Mouse (Mus musculus): ENCODE measurements around the gene 2900026A02Rik. TPM values are rescaled to one million over a fixed set of nuclear protein-coding genes. Genes with fewer than 3 reads are reported as not detected.

2900026A02Rik gene
- polyA plus RNA-seq, 1 experiment from 2014 or later = 2.2 TPM

GRCm38 (mm10) chr5:113225686-113226435 lies 4.8 kb upstream of the 2900026A02Rik start:
- DNase-seq (ENCODE audit: low spot score) = no peak
- no peak overlapping the region for H3K4me3 ChIP-seq (ENCODE audit: low read depth, low read length)
- peaks cover 8% of the 10 kb centered on the region; the same call in 1 of the 2 replicates for H3K4me1 ChIP-seq (replicated peaks; ENCODE audit: control insufficient read depth, insufficient read depth, low read length)
- H3K9ac ChIP-seq (ENCODE audit: low read depth, low read length) = no peak overlapping the region
- no peak for ATAC-seq (replicated peaks; ENCODE audit: low FRiP score)
- peaks cover 7% of the 10 kb centered on the region; the same call in 1 of the 2 replicates for H3K27me3 ChIP-seq (replicated peaks; ENCODE audit: control insufficient read depth, insufficient read depth, low read length)
- H3K27ac ChIP-seq (ENCODE audit: low read depth, low read length) = no peak overlapping the region; the same call in 1 of the 2 replicates
- H3K4me2 ChIP-seq = peak overlapping the region; percentile 41
- WGBS = 16% methylated on average over 25 of the region's 25 CpGs
- no peaks in the 10 kb centered on the region for H3K9me3 ChIP-seq (ENCODE audit: control insufficient read depth, low read length)
- no peaks in the 10 kb centered on the region for H3K36me3 ChIP-seq (ENCODE audit: control insufficient read depth, insufficient read depth, low read length)

DNA sequence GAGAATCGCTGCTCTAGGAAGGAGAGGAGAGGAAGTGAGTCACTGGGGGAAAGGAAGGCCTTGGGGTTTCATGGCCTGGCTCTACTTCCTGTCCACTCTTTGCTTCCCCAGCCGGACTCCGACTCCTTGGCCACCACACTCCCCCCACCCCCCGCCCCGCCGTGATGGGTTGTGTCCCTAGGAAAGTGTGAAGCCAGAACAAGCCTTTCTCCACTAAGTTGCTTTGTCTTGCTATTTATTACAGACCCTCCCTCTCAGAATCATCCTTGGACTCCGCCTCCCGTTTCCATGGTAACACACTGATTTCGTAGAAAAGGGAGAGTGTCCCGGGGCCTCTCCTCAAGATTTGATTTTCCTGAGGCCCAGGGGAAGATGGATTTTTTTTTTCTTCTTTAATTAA lies 4.2 kb upstream of the 2900026A02Rik start:
- peaks cover 12% of the 10 kb centered on the region for H3K27me3 ChIP-seq (replicated peaks; ENCODE audit: control insufficient read depth, insufficient read depth, low read length)
- no peak overlapping the region for H3K27ac ChIP-seq (ENCODE audit: low read depth, low read length)
- peaks cover 12% of the 10 kb centered on the region for H3K4me1 ChIP-seq (replicated peaks; ENCODE audit: control insufficient read depth, insufficient read depth, low read length)
- no peak overlapping the region for H3K4me2 ChIP-seq
- H3K9ac ChIP-seq (ENCODE audit: low read depth, low read length) = no peak overlapping the region
- ATAC-seq (replicated peaks; ENCODE audit: low FRiP score) (no peak), DNase-seq (ENCODE audit: low spot score) (no peak)
- WGBS = 18% methylated on average over 10 of the region's 10 CpGs
- no peaks in the 10 kb centered on the region for H3K9me3 ChIP-seq (ENCODE audit: control insufficient read depth, low read length)
- no peaks in the 10 kb centered on the region for H3K36me3 ChIP-seq (ENCODE audit: control insufficient read depth, insufficient read depth, low read length)
- H3K4me3 ChIP-seq (ENCODE audit: low read depth, low read length) = no peak overlapping the region

GRCm38 (mm10) chr5:113223888-113224287 lies 2.9 kb upstream of the 2900026A02Rik start:
- H3K9me3 ChIP-seq (ENCODE audit: control insufficient read depth, low read length) = no peaks in the 10 kb centered on the region
- no peak overlapping the region for H3K27ac ChIP-seq (ENCODE audit: low read depth, low read length)

GRCm38 (mm10) chr5:113220383-113221146 lies 471 bp downstream of the 2900026A02Rik start:
- peak overlapping the region; percentile 77 for H3K27ac ChIP-seq (ENCODE audit: low read depth, low read length)
- WGBS = 4% methylated on average over 64 of the region's 64 CpGs
- peak overlapping the region; percentile 60 for H3K9ac ChIP-seq (ENCODE audit: low read depth, low read length)
- peaks cover 16% of the 10 kb centered on the region for H3K27me3 ChIP-seq (replicated peaks; ENCODE audit: control insufficient read depth, insufficient read depth, low read length)
- H3K4me3 ChIP-seq (ENCODE audit: low read depth, low read length) = peak overlapping the region; percentile 68
- H3K36me3 ChIP-seq (ENCODE audit: control insufficient read depth, insufficient read depth, low read length) = no peaks in the 10 kb centered on the region
- H3K4me1 ChIP-seq (replicated peaks; ENCODE audit: control insufficient read depth, insufficient read depth, low read length) = peaks cover 15% of the 10 kb centered on the region
- no peaks in the 10 kb centered on the region for H3K9me3 ChIP-seq (ENCODE audit: control insufficient read depth, low read length)
- ATAC-seq (replicated peaks; ENCODE audit: low FRiP score) = peak; percentile 50
- peak overlapping the region; percentile 98 for H3K4me2 ChIP-seq
- DNase-seq (ENCODE audit: low spot score) = peak; percentile 61

More at GRCm38 (mm10) chr5:113223888-113224287, 2.9 kb upstream of the 2900026A02Rik start:
- Histone ChIP-seq H3K4me3 (ENCODE audit: low read depth, low read length) (no peak overlapping the region), H3K9ac (ENCODE audit: low read depth, low read length) (no peak overlapping the region), H3K4me2 (no peak overlapping the region), H3K4me1 (replicated peaks; ENCODE audit: control insufficient read depth, insufficient read depth, low read length) (peaks cover 19% of the 10 kb centered on the region), H3K27me3 (replicated peaks; ENCODE audit: control insufficient read depth, insufficient read depth, low read length) (peaks cover 19% of the 10 kb centered on the region), H3K36me3 (ENCODE audit: control insufficient read depth, insufficient read depth, low read length) (no peaks in the 10 kb centered on the region)
- no peak for ATAC-seq (replicated peaks; ENCODE audit: low FRiP score)
- 43% methylated on average over 4 of the region's 4 CpGs for WGBS
- DNase-seq (ENCODE audit: low spot score) = no peak

DNA sequence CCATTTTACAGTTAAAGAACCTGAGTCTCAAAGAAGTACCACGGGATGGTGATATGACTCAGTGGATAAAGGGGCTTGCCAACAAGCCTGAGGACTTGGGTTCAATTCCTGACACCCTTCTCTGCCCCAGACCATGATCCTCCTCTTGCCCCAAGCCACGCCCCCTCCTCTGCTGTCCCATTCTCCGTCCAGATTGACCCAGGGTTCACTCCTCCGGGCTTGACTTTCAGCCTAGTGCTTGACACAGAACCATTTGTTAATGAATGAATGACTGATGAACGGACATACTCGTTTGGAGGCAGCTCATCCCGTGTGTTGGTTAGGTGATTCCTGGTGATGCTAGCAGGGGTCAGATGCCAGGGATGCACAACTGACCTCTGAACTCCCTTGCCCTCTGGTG lies 1.2 kb downstream of the 2900026A02Rik start:
- H3K4me3 ChIP-seq (ENCODE audit: low read depth, low read length) = no peak overlapping the region; the same call in 1 of the 2 replicates
- H3K36me3 ChIP-seq (ENCODE audit: control insufficient read depth, insufficient read depth, low read length) = no peaks in the 10 kb centered on the region
- peaks cover 16% of the 10 kb centered on the region for H3K27me3 ChIP-seq (replicated peaks; ENCODE audit: control insufficient read depth, insufficient read depth, low read length)
- DNase-seq (ENCODE audit: low spot score) (no peak), ATAC-seq (replicated peaks; ENCODE audit: low FRiP score) (no peak)
- peaks cover 14% of the 10 kb centered on the region for H3K4me1 ChIP-seq (replicated peaks; ENCODE audit: control insufficient read depth, insufficient read depth, low read length)
- H3K9me3 ChIP-seq (ENCODE audit: control insufficient read depth, low read length) = no peaks in the 10 kb centered on the region
- no peak overlapping the region for H3K9ac ChIP-seq (ENCODE audit: low read depth, low read length)
- WGBS = 56% methylated on average over 7 of the region's 7 CpGs
- peak overlapping the region; percentile 98 for H3K4me2 ChIP-seq
- H3K27ac ChIP-seq (ENCODE audit: low read depth, low read length) = no peak overlapping the region

DNA sequence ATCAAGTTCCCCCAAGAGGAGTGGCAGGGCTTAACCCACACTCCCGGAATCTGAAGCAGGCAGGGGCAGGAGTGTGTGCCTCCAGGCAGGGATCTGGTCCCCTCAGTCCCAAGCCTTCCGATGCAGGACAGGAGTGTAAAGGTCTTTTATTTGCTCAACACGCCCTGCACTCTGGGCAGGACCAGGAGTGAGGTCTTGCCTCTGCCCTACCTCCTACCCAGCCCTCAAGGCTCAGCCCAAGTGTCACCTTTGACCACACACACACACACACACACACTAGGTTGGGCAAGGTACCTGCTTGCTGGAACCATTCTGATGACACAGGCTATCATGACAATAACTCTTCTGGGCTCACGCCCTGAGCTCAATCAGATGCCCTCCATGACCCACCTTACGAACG lies 1.6 kb downstream of the 2900026A02Rik start:
- ATAC-seq (replicated peaks; ENCODE audit: low FRiP score) = no peak

DNA sequence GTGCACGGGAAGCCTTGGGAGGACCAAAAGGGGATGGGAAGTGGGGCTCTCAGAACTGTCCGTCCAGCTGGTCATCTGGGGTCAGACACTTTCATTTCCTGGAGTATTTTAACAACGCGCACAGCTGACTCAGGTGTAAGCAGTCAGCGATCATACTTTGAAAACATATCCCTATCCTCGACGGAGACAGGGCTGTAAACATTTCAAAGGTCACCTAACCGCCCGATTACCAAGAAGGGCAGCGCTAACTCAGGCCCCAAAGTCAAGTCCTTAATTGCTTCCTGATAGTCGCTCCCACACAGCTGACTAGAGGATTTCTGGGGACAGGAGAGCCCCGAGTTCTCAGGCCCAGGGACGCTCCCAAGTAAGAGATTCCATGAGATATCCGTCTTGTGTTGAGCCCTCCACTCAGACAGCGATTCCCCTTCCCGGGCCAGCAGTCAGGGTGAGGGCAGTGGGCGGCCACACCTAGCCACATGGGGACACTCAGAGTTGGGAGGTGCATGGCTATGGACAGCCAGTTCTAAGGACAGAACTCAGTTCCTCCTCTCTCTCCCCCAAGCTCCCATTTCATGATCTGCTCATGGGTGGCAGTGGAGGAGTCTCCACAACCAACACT lies 2.3 kb downstream of the 2900026A02Rik start:
- peaks cover 16% of the 10 kb centered on the region for H3K27me3 ChIP-seq (replicated peaks; ENCODE audit: control insufficient read depth, insufficient read depth, low read length)
- DNase-seq (ENCODE audit: low spot score) (no peak), ATAC-seq (replicated peaks; ENCODE audit: low FRiP score) (no peak)
- peak overlapping the region; percentile 33 for H3K4me2 ChIP-seq
- H3K9me3 ChIP-seq (ENCODE audit: control insufficient read depth, low read length) = no peaks in the 10 kb centered on the region
- no peak overlapping the region for H3K9ac ChIP-seq (ENCODE audit: low read depth, low read length)
- H3K36me3 ChIP-seq (ENCODE audit: control insufficient read depth, insufficient read depth, low read length) = no peaks in the 10 kb centered on the region
- H3K4me3 ChIP-seq (ENCODE audit: low read depth, low read length) = no peak overlapping the region
- WGBS = 60% methylated on average over 17 of the region's 17 CpGs
- H3K4me1 ChIP-seq (replicated peaks; ENCODE audit: control insufficient read depth, insufficient read depth, low read length) = peaks cover 14% of the 10 kb centered on the region
- H3K27ac ChIP-seq (ENCODE audit: low read depth, low read length) = no peak overlapping the region; the same call in 1 of the 2 replicates

More for the DNA sequence above, 1.6 kb downstream of the 2900026A02Rik start:
- no peak for DNase-seq (ENCODE audit: low spot score)
- no peak overlapping the region for H3K27ac ChIP-seq (ENCODE audit: low read depth, low read length)
- H3K36me3 ChIP-seq (ENCODE audit: control insufficient read depth, insufficient read depth, low read length) = no peaks in the 10 kb centered on the region
- H3K9me3 ChIP-seq (ENCODE audit: control insufficient read depth, low read length) = no peaks in the 10 kb centered on the region
- no peak overlapping the region for H3K4me3 ChIP-seq (ENCODE audit: low read depth, low read length)
- peaks cover 16% of the 10 kb centered on the region for H3K27me3 ChIP-seq (replicated peaks; ENCODE audit: control insufficient read depth, insufficient read depth, low read length)
- H3K9ac ChIP-seq (ENCODE audit: low read depth, low read length) = no peak overlapping the region
- H3K4me2 ChIP-seq = peak overlapping the region; percentile 33
- peaks cover 14% of the 10 kb centered on the region for H3K4me1 ChIP-seq (replicated peaks; ENCODE audit: control insufficient read depth, insufficient read depth, low read length)
- WGBS = 66% methylated on average over 6 of the region's 6 CpGs

DNA sequence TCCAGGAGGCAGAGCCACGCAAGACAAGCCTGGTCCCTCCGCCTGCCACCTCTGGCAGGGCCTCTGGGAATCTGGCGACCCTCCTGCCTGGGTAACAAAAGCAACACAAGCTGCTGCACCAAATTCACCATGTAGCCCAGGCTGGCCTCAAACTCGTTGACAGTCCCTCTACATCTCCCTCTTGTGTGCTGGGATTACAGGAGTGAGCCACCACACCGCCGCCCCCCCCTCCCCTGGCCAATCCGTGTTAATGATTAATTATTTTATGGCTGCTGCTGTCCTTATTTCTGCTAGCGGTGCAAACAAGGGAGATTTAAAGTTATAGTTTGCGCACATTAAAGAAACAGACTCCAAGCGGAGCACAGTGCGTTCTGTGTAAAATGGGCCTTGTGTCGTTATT lies 4.0 kb downstream of the 2900026A02Rik start:
- no peak overlapping the region for H3K9ac ChIP-seq (ENCODE audit: low read depth, low read length)
- peaks cover 17% of the 10 kb centered on the region for H3K4me1 ChIP-seq (replicated peaks; ENCODE audit: control insufficient read depth, insufficient read depth, low read length)
- no peaks in the 10 kb centered on the region for H3K9me3 ChIP-seq (ENCODE audit: control insufficient read depth, low read length)
- no peaks in the 10 kb centered on the region for H3K36me3 ChIP-seq (ENCODE audit: control insufficient read depth, insufficient read depth, low read length)
- no peak for DNase-seq (ENCODE audit: low spot score)
- no peak overlapping the region for H3K4me2 ChIP-seq
- H3K27me3 ChIP-seq (replicated peaks; ENCODE audit: control insufficient read depth, insufficient read depth, low read length) = peaks cover 16% of the 10 kb centered on the region
- H3K27ac ChIP-seq (ENCODE audit: low read depth, low read length) = no peak overlapping the region
- H3K4me3 ChIP-seq (ENCODE audit: low read depth, low read length) = no peak overlapping the region
- no peak for ATAC-seq (replicated peaks; ENCODE audit: low FRiP score)
- WGBS = 80% methylated on average over 12 of the region's 12 CpGs

All from liver, embryonic 11.5 days (tissue).